Mouse (Mus musculus) CH12.LX (cell line): ENCODE measurements around the gene Stab1. TPM values are rescaled to one million over a fixed set of nuclear protein-coding genes. Genes with fewer than 3 reads are reported as not detected.

Experiments
- DNase-seq: peaks from one replicate; pipeline ENCODE4 v3.0.0-alpha.2; 2013; ENCODE audit errors: extremely low read depth
- H3K27ac ChIP-seq: 2 replicates; pipeline ENCODE4 v1.5.1; 2012; ENCODE audit warnings: low read depth, mild to moderate bottlenecking, control low read depth, moderate library complexity; ENCODE audit not compliant: insufficient read depth
- H3K27me3 ChIP-seq: replicated peaks from 2 replicates; pipeline ENCODE3; 2012; ENCODE audit warnings: inconsistent platforms
- H3K36me3 ChIP-seq, 2 experiments: replicated peaks in 1 of 2; 2 replicates each; pipeline versions ENCODE3 to v1.6.1; 2012; ENCODE audit warnings: inconsistent platforms in 1 of 2, low read length in 1 of 2, mild to moderate bottlenecking in 1 of 2, mixed read lengths in 1 of 2, moderate library complexity in 1 of 2; ENCODE audit not compliant: control insufficient read depth in 1 of 2, insufficient read depth in 1 of 2
- H3K4me1 ChIP-seq, 2 experiments: 2 replicates each; pipeline ENCODE4 v1.6.1; 2012; ENCODE audit warnings: inconsistent platforms in 1 of 2, moderate library complexity in 1 of 2; ENCODE audit not compliant: insufficient read depth in 2 of 2, control insufficient read depth in 1 of 2
- H3K4me2 ChIP-seq: 2 replicates; pipeline ENCODE4 v1.6.1; 2012; ENCODE audit warnings: low read depth, mild to moderate bottlenecking, control low read depth; ENCODE audit not compliant: poor library complexity, insufficient read depth, severe bottlenecking
- H3K4me3 ChIP-seq, 3 experiments: fragments of 150-350 bp in 1 of 3; sonication (generic) in 1 of 3; replicated peaks in 1 of 3; 2 replicates each; pipeline versions ENCODE3 to v1.5.1; 2011 to 2012; ENCODE audit warnings: low read depth in 2 of 3, low read length in 2 of 3, mild to moderate bottlenecking in 2 of 3, moderate library complexity in 2 of 3, control low read depth in 1 of 3, improper control_type of control experiment in 1 of 3, inconsistent platforms in 1 of 3, mixed read lengths in 1 of 3; ENCODE audit not compliant: poor library complexity in 1 of 3
- H3K79me2 ChIP-seq: replicated peaks from 2 replicates; pipeline ENCODE4 v1.6.1; 2012; ENCODE audit warnings: mild to moderate bottlenecking, moderate library complexity; ENCODE audit not compliant: control insufficient read depth, poor library complexity, insufficient read depth, severe bottlenecking; ENCODE audit errors: extremely low read depth
- H3K9ac ChIP-seq: 2 replicates; pipeline ENCODE4 v1.6.1; 2012; ENCODE audit warnings: low read depth, mild to moderate bottlenecking, control low read depth, moderate library complexity; ENCODE audit not compliant: insufficient read depth
- H3K9me3 ChIP-seq: replicated peaks from 2 replicates; pipeline ENCODE3; 2012; ENCODE audit warnings: low read length, inconsistent platforms, mixed read lengths
- CHD1 ChIP-seq: IDR thresholded peaks from 2 replicates; pipeline ENCODE4 v1.6.1; 2012; ENCODE audit warnings: low read depth, low read length, improper control_type of control experiment, inconsistent platforms
- CHD2 ChIP-seq: IDR thresholded peaks from 2 replicates; pipeline ENCODE4 v1.6.1; 2011; ENCODE audit warnings: low read length, improper control_type of control experiment
- E2F4 ChIP-seq: IDR thresholded peaks from 2 replicates; pipeline ENCODE4 v1.6.1; 2011; ENCODE audit warnings: low read depth, low read length, improper control_type of control experiment; ENCODE audit not compliant: insufficient replicate concordance
- ETS1 ChIP-seq: conservative IDR thresholded peaks from 2 replicates; pipeline ENCODE4 v1.6.1; 2012; ENCODE audit warnings: low read depth, mild to moderate bottlenecking, inconsistent platforms, low read length, improper control_type of control experiment, moderate library complexity
- JUN ChIP-seq: IDR thresholded peaks from 2 replicates; pipeline ENCODE4 v1.6.1; 2011; ENCODE audit warnings: low read depth, mild to moderate bottlenecking, low read length, improper control_type of control experiment, moderate library complexity; ENCODE audit not compliant: insufficient read depth
- KAT2A ChIP-seq: IDR thresholded peaks from 2 replicates; pipeline ENCODE4 v1.6.1; 2012; ENCODE audit warnings: low read length, improper control_type of control experiment, inconsistent platforms; ENCODE audit not compliant: insufficient replicate concordance
- MAFK ChIP-seq: IDR thresholded peaks from 2 replicates; pipeline ENCODE4 v1.6.1; 2011; ENCODE audit warnings: low read length, improper control_type of control experiment; ENCODE audit not compliant: insufficient replicate concordance
- MAZ ChIP-seq: IDR thresholded peaks from 2 replicates; pipeline ENCODE4 v1.6.1; 2012; ENCODE audit warnings: low read depth, mild to moderate bottlenecking, inconsistent platforms, low read length, improper control_type of control experiment, moderate library complexity
- MEF2A ChIP-seq: IDR thresholded peaks from 2 replicates; pipeline ENCODE4 v1.6.1; 2014; ENCODE audit warnings: low read depth, mild to moderate bottlenecking, inconsistent platforms, low read length, improper control_type of control experiment, borderline replicate concordance
- PAX5 ChIP-seq: IDR thresholded peaks from 2 replicates; pipeline ENCODE4 v1.6.1; 2012; ENCODE audit warnings: low read length, inconsistent platforms, mixed read lengths
- POLR2A ChIP-seq: IDR thresholded peaks from 2 replicates; pipeline ENCODE4 v1.6.1; 2011; ENCODE audit warnings: low read depth, mild to moderate bottlenecking, improper control_type of control experiment, low read length
- POLR2AphosphoS2 ChIP-seq: IDR thresholded peaks from 2 replicates; pipeline ENCODE4 v1.6.1; 2011; ENCODE audit warnings: low read depth, low read length, improper control_type of control experiment
- RCOR1 ChIP-seq: conservative IDR thresholded peaks from 2 replicates; pipeline ENCODE4 v1.6.1; 2012; ENCODE audit warnings: low read depth, mild to moderate bottlenecking, inconsistent platforms, low read length, improper control_type of control experiment
- SIN3A ChIP-seq: IDR thresholded peaks from 2 replicates; pipeline ENCODE4 v1.6.1; 2012; ENCODE audit warnings: low read length, improper control_type of control experiment, inconsistent platforms
- SMC3 ChIP-seq: IDR thresholded peaks from 2 replicates; pipeline ENCODE4 v1.6.1; 2011; ENCODE audit warnings: low read depth, low read length, improper control_type of control experiment
- TBP ChIP-seq: conservative IDR thresholded peaks from 2 replicates; pipeline ENCODE4 v1.6.1; 2011; ENCODE audit warnings: low read depth, low read length, improper control_type of control experiment
- UBTF ChIP-seq: IDR thresholded peaks from 2 replicates; pipeline ENCODE4 v1.6.1; 2012; ENCODE audit warnings: low read depth, mild to moderate bottlenecking, inconsistent platforms, low read length, improper control_type of control experiment, moderate library complexity
- USF1 ChIP-seq: IDR thresholded peaks from 2 replicates; pipeline ENCODE4 v1.6.1; 2014; ENCODE audit warnings: low read depth, mild to moderate bottlenecking, inconsistent platforms, low read length, improper control_type of control experiment
- USF2 ChIP-seq: conservative IDR thresholded peaks from 2 replicates; pipeline ENCODE4 v1.6.1; 2011; ENCODE audit warnings: low read depth, low read length, improper control_type of control experiment
- ZKSCAN1 ChIP-seq: IDR thresholded peaks from 2 replicates; pipeline ENCODE4 v1.6.1; 2012; ENCODE audit warnings: low read depth, inconsistent platforms, low read length, improper control_type of control experiment, borderline replicate concordance
- ZMIZ1 ChIP-seq: IDR thresholded peaks from 2 replicates; pipeline ENCODE4 v1.6.1; 2012; ENCODE audit warnings: low read depth, mild to moderate bottlenecking, inconsistent platforms, low read length, improper control_type of control experiment
- ZNF384 ChIP-seq: IDR thresholded peaks from 2 replicates; pipeline ENCODE4 v1.6.1; 2012; ENCODE audit warnings: low read depth, low read length, improper control_type of control experiment, inconsistent platforms
- dilution Hi-C: fragments of 300-500 bp; cut with MboI; formaldehyde crosslinking; loops from 2 replicates; pipeline ENCODE4 v1.14.3; 2020; ENCODE audit warnings: low sequenced_read_pairs; ENCODE audit not compliant: extremely low pct_unique_long_range_greater_than_20kb, extremely low pct_ligation_motif_present
- in situ Hi-C: fragments of 300-500 bp; cut with MboI; formaldehyde crosslinking; loops from 3 replicates; pipeline ENCODE4 v1.14.3; 2019; ENCODE audit warnings: low sequenced_read_pairs, low pct_ligation_motif_present, low pct_unique_long_range_greater_than_20kb, mixed read lengths
- polyA plus RNA-seq: library from polyadenylated mRNA; unstranded; fragments of >175 nt; gene quantifications from 2 replicates; pipeline ENCODE4 v1.2.1, GENCODE M21; 2012; ENCODE audit warnings: low read depth; ENCODE audit not compliant: insufficient read length
- total RNA-seq, 2 experiments: library from RNA; depleted of rRNA; stranded (reverse); fragments of 300-350 nt in 1 of 2; fragments of >200 nt in 1 of 2; gene quantifications; 2 replicates each; pipeline ENCODE4 v1.2.3; 2012 to 2014

The Stab1 gene
- total and polyA plus RNA-seq, 3 experiments, result 3.9 to 11.2 (median 5.8) TPM

GRCm38 (mm10) chr14:31179677-31180365 lies 11.4 kb upstream of the Stab1 start:
- H3K9me3 ChIP-seq, result no peaks in the 10 kb centered on the region
- H3K79me2 ChIP-seq, result no peaks in the 10 kb centered on the region
- dilution Hi-C loops, result no loop called here
- no peak overlapping the region for H3K4me3 ChIP-seq
- H3K27ac ChIP-seq, result no peak overlapping the region
- H3K36me3 ChIP-seq, result peaks cover 87 to 98% of the 10 kb centered on the region in 2 experiments
- no peak for DNase-seq
- in situ Hi-C loops, result no loop called here
- no peaks in the 10 kb centered on the region for H3K27me3 ChIP-seq
- no peak overlapping the region for H3K4me2 ChIP-seq
- no peak overlapping the region for H3K9ac ChIP-seq
- TF ChIP-seq ZNF384 (no peak), POLR2AphosphoS2 (no peak), PAX5 (no peak), CHD2 (no peak), MEF2A (no peak), RCOR1 (no peak), KAT2A (no peak), CHD1 (no peak), JUN (no peak), ZMIZ1 (no peak), TBP (no peak), SMC3 (no peak), ZKSCAN1 (no peak), POLR2A (no peak), USF2 (no peak), MAZ (no peak), E2F4 (no peak), MAFK (no peak), USF1 (no peak)
- H3K4me1 ChIP-seq, result no peaks in the 10 kb centered on the region

GRCm38 (mm10) chr14:31177715-31178114 lies 9.3 kb upstream of the Stab1 start:
- in situ Hi-C loops (no loop called here), dilution Hi-C loops (no loop called here)
- H3K9ac ChIP-seq, result no peak overlapping the region
- no peak for TF ChIP-seq MEF2A
- no peak for TF ChIP-seq POLR2AphosphoS2
- no peak for TF ChIP-seq SIN3A
- no peak for TF ChIP-seq UBTF
- TF ChIP-seq ETS1, result no peak
- no peak overlapping the region for H3K4me2 ChIP-seq
- no peaks in the 10 kb centered on the region for H3K79me2 ChIP-seq
- peaks cover 87 to 97% of the 10 kb centered on the region in 2 experiments for H3K36me3 ChIP-seq
- H3K4me3 ChIP-seq, result no peak overlapping the region
- H3K27ac ChIP-seq, result no peak overlapping the region
- no peaks in the 10 kb centered on the region for H3K9me3 ChIP-seq
- H3K27me3 ChIP-seq, result no peaks in the 10 kb centered on the region
- no peaks in the 10 kb centered on the region for H3K4me1 ChIP-seq
- no peak for DNase-seq
